Mouse (Mus musculus): ENCODE data around the gene Pold2.

DNA sequence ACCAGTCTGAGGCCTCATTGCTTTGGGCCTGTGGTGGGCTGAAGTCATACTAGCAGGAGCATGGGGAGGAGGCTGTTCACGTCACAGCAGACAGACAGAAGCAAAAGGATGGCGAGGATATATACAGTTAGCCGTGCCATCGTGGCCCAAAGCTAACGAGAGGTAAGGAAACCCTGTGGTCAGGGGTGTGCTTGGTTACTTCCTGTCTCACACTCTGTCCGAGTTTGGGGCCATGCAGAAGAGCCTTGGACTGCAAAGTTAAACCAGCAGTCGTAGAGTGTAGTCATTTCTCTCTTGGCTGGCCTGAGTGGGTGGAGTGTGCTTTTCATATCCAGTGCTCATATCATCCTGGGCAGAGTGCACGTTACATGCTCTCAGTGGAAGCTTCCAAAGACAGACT is 4.4 kb upstream of the Pold2 start:
- TF ChIP-seq GATA1 (IDR thresholded peaks at IDR 0.05; ENCODE audit: borderline replicate concordance, low read length): no peak
- no peak for TF ChIP-seq FLI1 (IDR thresholded peaks at IDR 0.05; ENCODE audit: low read length)
